Mouse (Mus musculus) thymus, postnatal 0 days (tissue): ENCODE data around the gene Fam208a. TPM values are rescaled to one million over a fixed set of nuclear protein-coding genes. Genes with fewer than 3 reads are reported as not detected.

Experiments used
- DNase-seq: peaks from one replicate; pipeline ENCODE4 v3.0.0-alpha.2; 2015; ENCODE audit warnings: low spot score
- microRNA-seq: library from miRNA; unstranded; fragments of <30 nt; microRNA quantifications from one replicate; pipeline ENCODE4, GENCODE M21; 2016; ENCODE audit warnings: borderline number of aligned reads
- polyA plus RNA-seq: library from polyadenylated mRNA; unstranded; fragments of >200 nt; fragmentation: Nextera tagmentation; extraction: Ambion mirVana; gene quantifications from 2 replicates; pipeline ENCODE4 v1.2.1, GENCODE M21; 2015

The Fam208a gene
- polyA plus RNA-seq, 1 experiment from 2014 or later: 16.7 TPM

- peak; percentile 76 for DNase-seq
Measured at GRCm38 (mm10) chr14:27413961-27414360, 14.7 kb upstream of the Fam208a start.

- no peak for DNase-seq
Measured at GRCm38 (mm10) chr14:27420816-27421215, 7.8 kb upstream of the Fam208a start.

- no peak for DNase-seq
Measured at GRCm38 (mm10) chr14:27422301-27422700, 6.3 kb upstream of the Fam208a start.

- peak; percentile 80 for DNase-seq
Measured at GRCm38 (mm10) chr14:27428973-27429711, 508 bp downstream of the Fam208a start.

DNA sequence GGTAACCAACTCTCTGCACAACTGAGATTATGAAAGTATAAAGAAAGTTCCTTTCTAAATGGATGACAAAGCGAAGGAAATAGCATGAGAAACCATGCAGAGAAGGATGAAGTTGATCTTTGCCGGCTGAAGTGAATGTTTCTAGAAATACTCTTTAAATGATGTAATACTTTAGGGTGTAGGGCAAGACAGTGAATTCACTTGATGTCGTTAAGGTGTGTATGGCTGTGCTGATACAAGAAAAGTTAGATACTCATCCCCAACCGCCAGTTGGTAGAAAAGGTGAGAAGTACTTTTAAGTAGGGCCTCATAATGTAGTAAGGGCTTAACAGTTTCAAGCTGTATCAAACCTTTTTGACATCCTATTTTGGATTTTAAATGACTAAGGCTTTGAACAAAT lies 1.6 kb downstream of the Fam208a start:
- DNase-seq: no peak

DNA sequence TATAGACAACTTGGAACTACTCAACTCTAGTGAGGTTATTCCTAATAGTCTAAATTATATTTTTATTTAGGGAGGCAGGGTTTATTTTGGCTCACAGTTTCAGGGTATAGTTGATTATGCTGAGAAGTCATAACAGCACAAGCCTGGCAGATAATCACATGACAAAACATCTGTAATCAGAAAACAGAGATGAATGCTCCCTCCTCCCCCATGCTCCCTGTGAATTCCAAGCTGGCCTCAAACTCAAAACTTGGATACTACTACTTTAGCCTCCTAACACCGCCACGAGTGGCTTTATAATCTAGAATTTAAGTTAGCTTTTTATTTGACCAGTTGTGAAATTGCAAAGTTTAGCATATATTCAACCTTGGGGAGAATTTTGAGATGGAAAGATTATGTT lies 3.4 kb downstream of the Fam208a start:
- no peak for DNase-seq

DNA sequence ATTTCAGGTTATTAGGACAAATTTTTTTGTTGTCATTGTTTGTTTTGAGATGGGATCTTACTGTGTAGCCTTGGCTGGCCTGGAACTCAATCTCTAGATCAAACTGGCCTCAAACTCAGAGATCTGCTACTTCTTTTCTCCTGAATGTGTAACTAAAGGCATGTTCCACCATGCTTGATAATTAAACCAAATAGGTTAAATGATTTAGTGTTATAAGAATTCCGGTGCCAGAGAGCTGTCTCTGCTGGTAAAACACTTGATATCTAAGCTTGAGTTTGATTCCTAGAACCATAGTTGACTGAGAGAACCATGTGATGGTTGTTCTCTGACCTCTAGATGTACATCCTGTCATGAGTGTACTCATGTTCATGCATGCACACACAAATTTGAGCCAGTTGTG lies 7.5 kb downstream of the Fam208a start:
- DNase-seq: no peak

DNA sequence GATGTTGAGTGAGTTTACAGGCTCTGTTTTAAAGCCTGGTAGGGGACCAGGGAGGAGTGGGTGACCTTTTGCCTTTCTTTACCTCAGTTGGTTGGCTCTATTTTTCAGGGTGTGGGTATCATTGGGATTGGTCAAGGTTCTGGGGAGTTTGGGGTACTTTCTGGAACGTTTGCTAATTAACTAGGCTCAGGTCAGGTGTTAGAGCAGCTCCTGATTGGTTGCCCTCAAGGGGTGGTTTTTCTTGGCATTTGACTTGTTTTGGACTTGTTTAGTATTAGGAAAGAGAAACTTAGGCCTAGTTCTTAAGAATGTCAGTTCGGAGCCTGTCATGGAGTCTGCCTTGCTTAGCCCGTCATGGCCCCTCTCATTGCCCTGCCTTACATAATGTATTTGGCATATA lies 8.2 kb downstream of the Fam208a start:
- DNase-seq: no peak

GRCm38 (mm10) chr14:27440921-27441320 lies 12.3 kb downstream of the Fam208a start:
- peak; percentile 27 for DNase-seq

- DNase-seq: no peak
Measured at GRCm38 (mm10) chr14:27444851-27445281, 16.2 kb downstream of the Fam208a start.

DNA sequence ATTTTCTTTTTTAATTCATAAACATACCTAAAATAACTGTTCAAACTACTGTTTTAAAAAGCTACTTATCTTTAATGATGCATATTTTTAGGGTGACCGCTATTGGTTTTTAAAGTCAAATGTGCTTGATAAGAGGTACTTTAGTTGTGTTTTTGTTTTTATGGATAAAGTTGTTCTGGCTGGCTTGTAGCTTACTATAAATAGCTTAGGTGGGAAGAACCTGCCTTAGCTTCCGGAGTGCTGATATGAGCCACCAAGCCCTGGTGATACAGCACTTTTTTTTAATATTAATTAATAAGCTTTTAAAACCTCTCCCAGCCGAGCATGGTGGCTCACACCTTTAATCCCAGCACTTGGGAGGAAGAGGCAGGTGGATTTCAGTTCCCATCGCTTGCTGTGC lies 18.3 kb downstream of the Fam208a start:
- no peak for DNase-seq

GRCm38 (mm10) chr14:27491399-27491798 lies 62.8 kb downstream of the Fam208a start:
- no peak for DNase-seq

- no peak for DNase-seq
Measured at GRCm38 (mm10) chr14:27493516-27493915, 64.9 kb downstream of the Fam208a start.

DNA sequence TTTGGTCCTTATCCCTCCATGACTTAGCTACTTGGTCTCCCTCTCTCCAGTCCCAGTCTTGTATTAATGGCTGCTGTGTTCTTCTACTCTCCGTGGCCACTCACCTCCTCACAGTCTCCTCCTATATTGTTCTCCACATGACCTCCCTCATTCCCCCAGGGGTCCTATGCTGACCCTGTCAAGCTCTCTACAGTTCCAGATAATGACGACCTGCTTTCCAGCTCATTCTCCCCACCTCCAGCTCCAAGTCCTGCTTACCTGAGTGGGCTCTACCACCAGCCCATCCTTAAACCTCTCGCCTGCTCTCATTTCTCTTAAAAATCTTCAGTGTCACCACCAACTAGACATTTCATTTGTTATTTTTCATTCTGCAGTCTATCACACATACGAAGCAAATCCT lies 72.5 kb downstream of the Fam208a start:
- DNase-seq: no peak

- peak; percentile 95 for DNase-seq
Measured at GRCm38 (mm10) chr14:27507894-27508643, 79.4 kb downstream of the Fam208a start, which contains the start of gene Ccdc66. Ccdc66 (minus strand) TSS chr14:27508460.

- no peak for DNase-seq
Measured at GRCm38 (mm10) chr14:27508644-27509301, 80.1 kb downstream of the Fam208a start.

DNA sequence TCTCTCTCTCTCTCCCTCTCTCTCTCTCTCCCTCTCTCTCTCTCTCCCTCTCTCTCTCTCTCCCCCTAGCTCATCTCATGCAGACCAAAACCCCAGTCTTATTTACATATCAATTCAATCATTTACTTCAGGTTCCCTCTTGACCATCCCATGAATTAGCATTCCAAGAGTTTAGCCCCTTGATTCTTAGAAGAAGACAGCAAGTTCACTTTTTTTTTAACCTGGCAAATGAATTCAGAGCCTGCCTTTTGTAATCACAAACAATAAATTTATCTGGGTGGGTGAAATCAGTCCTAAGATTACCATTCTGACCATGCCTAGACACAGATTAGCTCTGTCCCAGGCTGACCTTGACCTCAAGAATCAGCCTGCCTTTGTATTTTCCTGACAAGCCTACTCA lies 95.9 kb downstream of the Fam208a start:
- DNase-seq: no peak

Small RNAs within 50 kb of the gene (microRNA-seq; reads per million reads assigned to microRNA genes)
- not detected for gene Gm23633

Other genes with a start within 250 kb of the Fam208a start
- 8.1 and 10.5 TPM in 2 replicates for gene Ccdc66, start 79.6 kb downstream of the Fam208a start, polyA plus RNA-seq
- gene Erc2, start 193.6 kb downstream of the Fam208a start, polyA plus RNA-seq: 0.06 and 0.09 TPM in 2 replicates